In genomic region chr3:92246245-92246644, GRCm38 (mm10) we compare ENCODE assay signal across 15 mouse cellular contexts. TPM values are rescaled to one million over a fixed set of nuclear protein-coding genes. Genes with fewer than 3 reads are reported as not detected.
DNase-seq lines count a peak whose midpoint lies in the region; ATAC-seq and TF ChIP-seq lines count a peak whose summit lies in the region.
"Not testable (repeated sequence)": the region's sequence is repeated elsewhere in the genome, so short reads cannot be mapped to it uniquely, and the experiment has no call there.
"Had no signal": no experiment of that assay in that cellular context is flagged by ENCODE, and none has a peak within 500 bp of the region (broad histone marks: within the 10 kb centered on the region; RNA-seq: fewer than 3 reads in every experiment).

No protein-coding gene starts in this region.

- WGBS in heart, embryonic 12.5 days: no CpG with 5 or more reads among the region's 10 CpGs
- WGBS in heart, embryonic 16.5 days: no CpG with 5 or more reads among the region's 10 CpGs
- WGBS in intestine, embryonic 16.5 days: no CpG with 5 or more reads among the region's 10 CpGs
- WGBS in kidney, embryonic 16.5 days: no CpG with 5 or more reads among the region's 10 CpGs
- no CpG with 5 or more reads among the region's 10 CpGs for WGBS in liver, embryonic 13.5 days (ENCODE audit: insufficient replicate concordance)
- no CpG with 5 or more reads among the region's 10 CpGs for WGBS in lung, embryonic 14.5 days
- WGBS in stomach, embryonic 14.5 days: no CpG with 5 or more reads among the region's 10 CpGs

- H3K4me3 ChIP-seq in heart, embryonic 12.5 days; heart, embryonic 16.5 days (ENCODE audit: low read length); intestine, embryonic 16.5 days (ENCODE audit: low read length); kidney, embryonic 16.5 days (ENCODE audit: low read length); liver, embryonic 13.5 days (replicated peaks); lung, embryonic 14.5 days (ENCODE audit: low read depth, low read length); stomach, embryonic 14.5 days (ENCODE audit: low read depth, low read length): not testable (repeated sequence)

- H3K9ac ChIP-seq in heart, embryonic 12.5 days; heart, embryonic 16.5 days (ENCODE audit: low read length); intestine, embryonic 16.5 days (ENCODE audit: low read depth, low read length); kidney, embryonic 16.5 days (replicated peaks; ENCODE audit: low read length); liver, embryonic 13.5 days; lung, embryonic 14.5 days; stomach, embryonic 14.5 days (replicated peaks; ENCODE audit: low read depth, low read length): not testable (repeated sequence)

- H3K27me3 ChIP-seq in heart, embryonic 12.5 days (replicated peaks); heart, embryonic 16.5 days (ENCODE audit: control insufficient read depth, insufficient read depth, low read length); intestine, embryonic 16.5 days (replicated peaks; ENCODE audit: control insufficient read depth, insufficient read depth, low read length); kidney, embryonic 16.5 days (ENCODE audit: insufficient read depth, low read length); liver, embryonic 13.5 days; lung, embryonic 14.5 days (ENCODE audit: insufficient read depth, low read length); stomach, embryonic 14.5 days (ENCODE audit: control insufficient read depth, insufficient read depth, low read length): not testable (repeated sequence)

- H3K9me3 ChIP-seq in heart, embryonic 12.5 days (replicated peaks); heart, embryonic 16.5 days (replicated peaks; ENCODE audit: control insufficient read depth, low read length); intestine, embryonic 16.5 days (ENCODE audit: control insufficient read depth, low read length); kidney, embryonic 16.5 days (ENCODE audit: low read length); liver, embryonic 13.5 days (replicated peaks); lung, embryonic 14.5 days (ENCODE audit: low read depth, low read length); stomach, embryonic 14.5 days (ENCODE audit: control insufficient read depth, low read depth, low read length): not testable (repeated sequence)

- H3K4me2 ChIP-seq in heart, embryonic 12.5 days; heart, embryonic 16.5 days (ENCODE audit: low read depth, low read length); intestine, embryonic 16.5 days (ENCODE audit: low read depth, low read length); kidney, embryonic 16.5 days (replicated peaks; ENCODE audit: low read depth, low read length); liver, embryonic 13.5 days; lung, embryonic 14.5 days; stomach, embryonic 14.5 days (replicated peaks; ENCODE audit: low read depth, low read length): not testable (repeated sequence)

- H3K4me1 ChIP-seq in heart, embryonic 12.5 days (replicated peaks); heart, embryonic 16.5 days (ENCODE audit: control insufficient read depth, insufficient read depth, low read length); intestine, embryonic 16.5 days (ENCODE audit: control insufficient read depth, insufficient read depth, low read length); kidney, embryonic 16.5 days (ENCODE audit: insufficient read depth, low read length); liver, embryonic 13.5 days (replicated peaks); lung, embryonic 14.5 days (ENCODE audit: insufficient read depth); stomach, embryonic 14.5 days (ENCODE audit: control insufficient read depth, insufficient read depth, low read length): not testable (repeated sequence)

- not testable (repeated sequence) for DNase-seq in liver, embryonic 13.5 days; lung, embryonic 14.5 days

- not testable (repeated sequence) for H3K36me3 ChIP-seq in heart, embryonic 12.5 days; heart, embryonic 16.5 days (ENCODE audit: control insufficient read depth, insufficient read depth); intestine, embryonic 16.5 days (ENCODE audit: control insufficient read depth, insufficient read depth, low read length); kidney, embryonic 16.5 days (ENCODE audit: insufficient read depth, low read length); liver, embryonic 13.5 days; lung, embryonic 14.5 days (ENCODE audit: insufficient read depth); stomach, embryonic 14.5 days (ENCODE audit: control insufficient read depth, insufficient read depth, low read length)

- ATAC-seq in heart, embryonic 12.5 days (ENCODE audit: insufficient number of reproducible peaks, low FRiP score): peak; percentile 51
- peak; percentile 30; the same call in 1 of the 2 replicates for ATAC-seq in heart, embryonic 16.5 days (replicated peaks; ENCODE audit: extremely low read depth, insufficient read depth, low FRiP score)
- peak; percentile 87 for ATAC-seq in intestine, embryonic 16.5 days
- ATAC-seq in kidney, embryonic 16.5 days (ENCODE audit: low FRiP score, low TSS enrichment): peak; percentile 92
- peak; percentile 26; the same call in 1 of the 2 replicates for ATAC-seq in liver, embryonic 13.5 days (ENCODE audit: low read depth)
- ATAC-seq in lung, embryonic 14.5 days (ENCODE audit: insufficient read depth): peak; percentile 68
- peak; percentile 80 for ATAC-seq in stomach, embryonic 14.5 days (ENCODE audit: insufficient number of reproducible peaks, insufficient read depth, low FRiP score, low read depth)

- not testable (repeated sequence) for H3K27ac ChIP-seq in heart, embryonic 12.5 days (ENCODE audit: poor library complexity, severe bottlenecking); heart, embryonic 16.5 days (ENCODE audit: low read length); intestine, embryonic 16.5 days (ENCODE audit: low read length); kidney, embryonic 16.5 days (ENCODE audit: low read length); liver, embryonic 13.5 days; lung, embryonic 14.5 days (ENCODE audit: low read depth); stomach, embryonic 14.5 days (ENCODE audit: low read length)

- TF ChIP-seq CTCF in lung, embryonic 14.5 days (IDR thresholded peaks at IDR 0.05; ENCODE audit: low read depth): not testable (repeated sequence)

RNA-seq across cellular contexts. Expression of gene Sprr2a2, which starts 30.5 kb away (rescaled TPM):
- polyA plus RNA-seq in heart, embryonic 12.5 days (2016; fragmentation: Nextera tagmentation; extraction: Ambion mirVana): 0.64 and 0.66 TPM in 2 replicates
- polyA plus RNA-seq in heart, embryonic 16.5 days (2015; fragmentation: Nextera tagmentation; extraction: Ambion mirVana): 26.9 and 58.8 TPM in 2 replicates
- 161 and 190 TPM in 2 replicates for polyA plus RNA-seq in intestine, embryonic 16.5 days (2015; fragmentation: Nextera tagmentation; extraction: Ambion mirVana)
- polyA plus RNA-seq in kidney, embryonic 16.5 days (2015; fragmentation: Nextera tagmentation; extraction: Ambion mirVana): 2.8 and 3.6 TPM in 2 replicates
- 0.44 and 0.61 TPM in 2 replicates for polyA plus RNA-seq in liver, embryonic 13.5 days (2015; fragmentation: Nextera tagmentation; extraction: Ambion mirVana)
- 1.0 and 1.3 TPM in 2 replicates for polyA plus RNA-seq in lung, embryonic 14.5 days (2014; fragmentation: Nextera tagmentation; extraction: Ambion mirVana)
- 258 and 291 TPM in 2 replicates for polyA plus RNA-seq in stomach, embryonic 14.5 days (2014; fragmentation: Nextera tagmentation; extraction: Ambion mirVana)
- polyA plus RNA-seq: embryonic facial prominence, embryonic 13.5 days; forebrain, embryonic 12.5 days; forebrain, embryonic 16.5 days had no signal

RNA-seq across cellular contexts. Expression of gene Sprr2a1, which starts 30.6 kb away (rescaled TPM):
- polyA plus RNA-seq in heart, embryonic 12.5 days (2016; fragmentation: Nextera tagmentation; extraction: Ambion mirVana): not detected in 2 replicates
- 0.22 and 0.62 TPM in 2 replicates for polyA plus RNA-seq in heart, embryonic 16.5 days (2015; fragmentation: Nextera tagmentation; extraction: Ambion mirVana)
- polyA plus RNA-seq in intestine, embryonic 16.5 days (2015; fragmentation: Nextera tagmentation; extraction: Ambion mirVana): 3.6 and 4.3 TPM in 2 replicates
- 0.12 TPM in 1 of 2 replicates, not detected in the other for polyA plus RNA-seq in kidney, embryonic 16.5 days (2015; fragmentation: Nextera tagmentation; extraction: Ambion mirVana)
- 0.06 TPM in 1 of 2 replicates, not detected in the other for polyA plus RNA-seq in liver, embryonic 13.5 days (2015; fragmentation: Nextera tagmentation; extraction: Ambion mirVana)
- not detected in 2 replicates for polyA plus RNA-seq in lung, embryonic 14.5 days (2014; fragmentation: Nextera tagmentation; extraction: Ambion mirVana)
- polyA plus RNA-seq in stomach, embryonic 14.5 days (2014; fragmentation: Nextera tagmentation; extraction: Ambion mirVana): 5.3 and 7.6 TPM in 2 replicates
- polyA plus RNA-seq: adrenal gland, adult 2 months; embryonic facial prominence, embryonic 13.5 days; forebrain, embryonic 12.5 days; forebrain, embryonic 16.5 days; frontal cortex, adult 2 months; heart, embryonic 10.5 days; hindbrain, embryonic 11.5 days; hindbrain, embryonic 15.5 days had no signal

RNA-seq across cellular contexts. Expression of gene Sprr2a3, which starts 39.0 kb away (rescaled TPM):
- not detected in 2 replicates for polyA plus RNA-seq in heart, embryonic 12.5 days (2016; fragmentation: Nextera tagmentation; extraction: Ambion mirVana)
- 1.9 and 3.6 TPM in 2 replicates for polyA plus RNA-seq in heart, embryonic 16.5 days (2015; fragmentation: Nextera tagmentation; extraction: Ambion mirVana)
- 15.2 and 18.4 TPM in 2 replicates for polyA plus RNA-seq in intestine, embryonic 16.5 days (2015; fragmentation: Nextera tagmentation; extraction: Ambion mirVana)
- polyA plus RNA-seq in kidney, embryonic 16.5 days (2015; fragmentation: Nextera tagmentation; extraction: Ambion mirVana): 0.49 and 0.69 TPM in 2 replicates
- not detected in 2 replicates for polyA plus RNA-seq in liver, embryonic 13.5 days (2015; fragmentation: Nextera tagmentation; extraction: Ambion mirVana)
- polyA plus RNA-seq in lung, embryonic 14.5 days (2014; fragmentation: Nextera tagmentation; extraction: Ambion mirVana): not detected in 2 replicates
- 19.7 and 23.0 TPM in 2 replicates for polyA plus RNA-seq in stomach, embryonic 14.5 days (2014; fragmentation: Nextera tagmentation; extraction: Ambion mirVana)
- polyA plus RNA-seq: adrenal gland, adult 2 months; embryonic facial prominence, embryonic 13.5 days; forebrain, embryonic 12.5 days; forebrain, embryonic 16.5 days; frontal cortex, adult 2 months; heart, embryonic 10.5 days; hindbrain, embryonic 11.5 days; hindbrain, embryonic 15.5 days had no signal

Comparison
In these comparisons a context has a peak if more than half of its experiments do, and no peak if none do; other contexts are left out.
1. ATAC-seq: peak in every context shown above with its lines; median percentile 92 in kidney, embryonic 16.5 days; 87 in intestine, embryonic 16.5 days; 80 in stomach, embryonic 14.5 days; 68 in lung, embryonic 14.5 days; 51 in heart, embryonic 12.5 days; 30 in heart, embryonic 16.5 days; 26 in liver, embryonic 13.5 days.